Mouse (Mus musculus): ENCODE measurements around the gene Nol4l. TPM values are rescaled to one million over a fixed set of nuclear protein-coding genes. Genes with fewer than 3 reads are reported as not detected.
"Not testable (repeated sequence)": the region's sequence is repeated elsewhere in the genome, so short reads cannot be mapped to it uniquely, and the experiment has no call there.

Nol4l gene
- total RNA-seq, 1 experiment from 2014 or later: 16.0 TPM

DNA sequence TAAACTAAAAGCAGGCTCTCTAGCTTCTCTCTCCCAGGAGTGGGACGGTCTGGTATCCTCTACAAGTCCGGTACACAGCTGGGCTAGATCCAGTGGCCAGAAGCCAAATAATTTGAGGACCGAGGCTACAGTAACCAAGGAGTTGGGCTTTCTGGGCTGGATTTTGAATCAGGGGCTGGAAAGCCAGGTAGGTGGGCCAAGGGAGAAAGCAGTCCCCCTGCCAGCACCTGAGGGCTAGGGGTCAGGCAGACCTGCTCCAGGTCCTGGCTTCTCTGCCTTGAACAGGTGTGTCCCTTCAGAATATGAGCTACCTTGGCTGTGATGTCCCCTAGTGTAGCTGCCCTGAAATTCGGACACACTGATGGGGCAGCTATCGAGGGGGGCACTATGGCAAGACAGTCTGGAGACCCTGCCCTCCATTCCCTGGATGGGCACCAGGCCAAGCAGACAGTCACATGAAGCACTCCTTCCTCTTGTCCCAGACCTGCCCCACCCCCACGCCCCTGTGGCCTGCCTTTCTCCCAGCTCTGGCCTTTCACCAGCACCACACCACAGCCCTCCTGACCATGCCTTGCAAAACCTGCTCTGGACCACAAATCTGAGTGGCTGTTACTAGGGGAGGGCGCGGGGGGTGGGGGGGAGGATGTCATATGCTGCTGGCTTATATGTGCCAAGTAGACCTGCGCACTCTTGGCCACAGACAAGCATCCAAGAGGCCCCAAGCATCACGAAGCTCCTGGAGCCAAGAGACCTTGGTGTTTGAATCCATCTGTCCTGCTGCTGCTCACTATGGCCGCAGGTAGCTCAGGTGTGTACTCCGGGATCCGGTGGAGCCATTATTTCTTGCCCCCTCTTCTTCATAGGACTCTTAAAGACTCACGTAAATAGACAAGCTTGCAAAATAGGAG lies 17.1 kb downstream of the Nol4l start:
- DNase-seq: no peak

DNA sequence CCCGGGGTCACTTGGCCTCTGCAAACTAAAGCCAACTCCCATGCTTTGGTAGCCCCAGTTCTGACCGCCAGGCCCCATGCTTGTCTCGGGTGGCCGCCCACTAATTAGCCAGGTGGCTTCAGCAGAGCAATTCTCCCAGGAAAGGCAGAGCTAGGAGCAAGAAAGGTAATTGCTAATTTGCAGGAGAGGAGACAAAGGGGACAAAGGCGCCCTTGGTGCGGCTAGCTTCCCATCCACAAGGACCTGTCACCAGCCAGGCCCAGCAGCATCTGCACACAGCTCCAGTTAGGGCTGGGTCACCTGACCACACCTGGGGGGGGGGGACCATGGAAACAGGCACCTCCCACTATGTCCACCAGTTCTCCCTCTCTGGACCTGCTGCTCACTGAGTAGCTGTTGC lies 18.2 kb downstream of the Nol4l start:
- DNase-seq: no peak

DNA sequence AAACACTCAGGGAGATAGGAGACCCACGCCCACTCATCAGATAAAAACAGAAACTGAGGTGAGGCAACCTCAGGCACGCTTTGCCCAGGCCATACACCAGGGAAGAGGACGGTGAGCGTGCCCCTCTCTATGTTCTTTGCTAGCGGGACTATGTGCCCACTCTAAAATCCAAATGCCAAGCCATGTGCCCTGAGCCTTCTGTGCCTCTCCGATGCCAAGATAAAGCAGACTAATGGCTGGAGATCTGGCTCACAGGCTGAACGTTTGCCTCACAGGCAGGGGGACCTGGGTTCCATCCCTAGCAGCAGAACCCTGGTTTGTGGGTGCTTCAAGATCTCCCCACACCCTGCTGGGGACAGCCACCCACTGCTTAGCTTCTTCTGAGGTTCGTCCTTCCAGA lies 19.6 kb downstream of the Nol4l start:
- DNase-seq: no peak

DNA sequence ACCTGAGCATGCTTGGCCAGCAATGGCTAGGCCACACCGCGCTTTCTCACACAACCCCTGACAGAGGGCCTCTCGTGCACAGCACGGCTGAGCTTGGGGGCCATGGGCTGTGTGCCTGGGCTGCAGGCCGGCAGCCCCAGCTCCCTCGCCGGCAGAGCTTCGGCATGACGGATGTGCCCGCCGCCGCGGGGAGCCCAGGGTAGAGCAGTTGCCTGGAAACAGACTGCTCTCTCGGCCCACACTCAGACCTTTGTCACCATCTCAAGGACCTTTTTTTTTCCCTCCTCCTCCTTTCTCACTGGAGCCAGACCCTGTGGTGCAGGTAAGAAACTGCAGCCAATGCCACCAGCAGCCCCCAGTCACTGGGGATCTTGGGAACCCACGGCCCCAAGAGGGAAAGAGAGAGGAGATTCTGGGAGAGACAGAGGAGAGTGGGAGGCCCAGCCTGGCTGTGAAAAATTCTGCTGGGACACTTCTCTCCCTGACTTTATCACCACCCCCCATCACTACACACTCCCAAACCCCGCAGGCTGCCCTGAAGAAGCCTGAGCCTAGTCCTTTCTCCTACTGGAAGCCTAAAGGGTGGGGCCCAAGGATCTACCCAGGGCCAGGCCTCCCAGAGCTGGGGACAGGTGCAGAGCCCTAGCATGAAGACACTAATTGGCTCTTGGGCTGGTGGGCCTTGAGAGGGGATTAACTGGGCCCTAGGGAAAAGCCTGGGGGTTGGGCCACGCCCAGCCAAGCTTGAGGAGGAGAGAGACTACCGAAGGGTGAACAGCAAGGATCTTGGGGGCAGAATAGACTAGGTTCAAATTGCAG lies 20.4 kb downstream of the Nol4l start:
- peak; percentile 82 for DNase-seq

DNA sequence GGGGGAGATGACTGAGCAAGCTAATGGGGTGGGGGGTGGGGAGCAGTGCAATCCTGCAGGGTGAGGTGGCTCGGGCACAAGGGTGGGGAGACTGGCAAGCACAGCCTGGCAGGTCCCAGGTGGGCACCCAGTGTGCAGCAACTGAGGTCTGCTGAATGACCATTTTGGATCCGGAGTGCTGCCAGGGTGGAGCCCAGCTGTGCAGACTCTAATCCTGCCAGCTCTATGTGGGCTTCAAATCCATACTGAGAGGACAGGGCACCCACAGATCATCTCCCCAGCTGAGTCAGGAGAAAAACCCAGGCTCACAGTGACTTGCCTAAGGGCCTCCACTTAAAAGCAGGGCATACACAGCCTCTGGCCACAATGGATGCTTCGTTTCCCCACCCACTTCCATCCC lies 21.4 kb downstream of the Nol4l start:
- no peak for DNase-seq

DNA sequence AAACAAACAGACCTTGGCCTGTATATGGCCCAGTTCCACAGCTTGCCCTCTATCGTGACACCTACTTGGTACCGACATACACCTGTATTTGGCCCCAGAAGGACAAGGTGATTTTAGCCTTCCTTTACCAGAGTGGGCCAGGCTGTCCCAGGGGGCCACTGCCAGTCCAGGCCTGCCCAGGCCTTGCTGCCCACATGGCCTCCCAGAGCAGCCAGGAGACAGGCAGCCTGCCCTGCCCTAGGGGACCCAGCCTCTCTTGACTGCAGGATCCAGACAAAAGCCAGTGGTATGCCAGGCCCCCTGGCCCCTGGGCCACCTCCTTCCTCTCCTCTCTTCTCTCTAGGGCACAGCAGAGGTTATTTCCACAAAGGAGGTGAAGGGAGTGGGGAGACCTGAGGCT lies 21.8 kb downstream of the Nol4l start:
- DNase-seq: no peak

DNA sequence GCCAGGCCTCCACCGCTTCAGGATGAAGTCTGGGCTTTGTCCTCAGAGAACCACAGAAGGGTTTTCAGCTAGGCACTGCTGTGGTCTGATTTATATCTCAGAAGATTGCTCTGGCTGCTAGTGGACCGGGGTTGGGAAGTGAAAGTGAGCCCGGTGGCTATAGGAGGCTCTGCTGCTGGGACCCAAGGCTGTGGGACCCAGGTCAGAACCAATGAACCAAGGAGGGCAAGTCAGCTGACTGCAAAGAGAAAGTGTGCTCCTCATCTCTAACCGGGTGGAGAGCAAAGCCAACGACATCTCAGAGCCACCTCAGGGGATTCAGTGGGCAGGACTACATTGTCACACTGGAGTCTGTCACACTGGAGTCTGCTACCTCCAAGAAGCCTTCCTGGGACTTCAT lies 23.4 kb downstream of the Nol4l start:
- no peak for DNase-seq

DNA sequence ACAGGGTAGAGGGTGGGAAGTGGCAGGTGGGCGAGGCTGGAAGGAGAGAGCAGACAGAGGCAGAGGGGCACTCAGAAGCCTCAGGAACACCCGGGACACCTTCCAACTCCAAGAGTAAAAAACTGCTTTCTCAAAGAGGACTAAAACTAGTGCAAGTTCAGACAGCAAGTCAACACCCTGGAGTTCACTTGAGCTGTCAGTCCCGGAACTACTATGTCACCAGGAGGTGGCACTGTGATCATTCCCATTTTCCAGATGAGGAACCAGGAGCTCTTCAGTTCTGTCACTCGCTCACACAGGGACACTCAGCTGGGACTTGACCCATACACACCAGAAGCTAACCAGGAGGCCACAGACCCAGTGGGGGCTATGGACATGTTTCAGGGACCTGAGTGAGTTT lies 30.6 kb downstream of the Nol4l start:
- DNase-seq: peak; percentile 59

DNA sequence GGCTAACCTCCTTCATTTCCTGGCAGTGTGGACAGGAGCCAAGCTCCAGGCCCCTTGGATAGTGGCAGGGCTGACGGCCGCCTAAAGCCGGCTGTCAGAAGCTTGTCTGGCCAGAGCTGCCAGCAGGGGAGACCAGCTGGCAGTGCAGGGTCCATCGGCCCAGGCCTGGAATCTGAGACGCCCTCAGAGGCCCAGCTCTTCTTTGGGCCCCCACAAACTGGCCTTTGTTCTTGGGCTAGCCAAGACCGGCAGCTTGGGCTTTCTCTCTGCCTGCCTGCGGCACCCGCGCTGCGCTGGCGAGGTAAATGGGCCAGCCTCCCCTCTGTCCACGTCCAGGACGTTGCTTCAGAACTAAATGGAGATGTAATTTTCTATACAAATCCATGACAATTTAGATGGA lies 32.9 kb downstream of the Nol4l start:
- DNase-seq: no peak

DNA sequence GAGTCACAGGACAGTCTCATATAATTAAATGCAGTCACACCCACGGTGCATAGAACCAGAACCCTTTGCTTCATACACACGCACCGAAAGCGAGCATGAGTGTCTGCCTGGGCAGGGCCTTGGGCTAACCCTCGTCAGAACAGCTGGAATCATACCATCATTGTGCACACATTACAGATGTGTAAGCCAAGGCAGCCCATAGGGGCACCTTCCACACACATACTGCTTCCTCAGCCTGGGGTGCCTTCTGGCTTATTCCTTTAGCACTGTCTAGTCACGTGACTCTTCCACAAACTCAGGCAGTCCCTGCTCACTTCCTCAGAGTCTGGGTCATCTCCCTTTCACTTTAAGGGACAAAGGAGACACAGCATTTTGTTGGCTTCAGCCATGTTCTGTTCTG lies 33.5 kb downstream of the Nol4l start:
- DNase-seq: no peak

DNA sequence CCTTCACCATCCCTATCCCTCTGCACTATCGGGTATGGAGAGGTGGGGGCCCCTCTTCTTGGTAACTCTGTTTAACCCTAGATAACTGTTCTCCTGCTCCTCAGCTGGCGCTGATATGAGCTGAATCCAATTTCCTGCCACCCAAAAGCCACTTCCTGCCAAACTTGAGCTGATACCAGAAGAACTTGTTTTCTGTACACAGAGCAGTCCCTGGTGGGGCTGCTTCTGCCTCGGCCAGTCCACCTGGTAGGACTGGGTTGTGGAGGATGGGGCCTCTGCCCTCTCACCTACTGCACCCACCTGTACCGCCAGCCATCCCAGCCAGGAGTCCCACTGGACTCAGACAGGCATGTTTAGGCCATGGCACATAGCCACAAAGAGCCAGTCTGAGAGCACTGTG lies 34.0 kb downstream of the Nol4l start:
- DNase-seq: no peak

DNA sequence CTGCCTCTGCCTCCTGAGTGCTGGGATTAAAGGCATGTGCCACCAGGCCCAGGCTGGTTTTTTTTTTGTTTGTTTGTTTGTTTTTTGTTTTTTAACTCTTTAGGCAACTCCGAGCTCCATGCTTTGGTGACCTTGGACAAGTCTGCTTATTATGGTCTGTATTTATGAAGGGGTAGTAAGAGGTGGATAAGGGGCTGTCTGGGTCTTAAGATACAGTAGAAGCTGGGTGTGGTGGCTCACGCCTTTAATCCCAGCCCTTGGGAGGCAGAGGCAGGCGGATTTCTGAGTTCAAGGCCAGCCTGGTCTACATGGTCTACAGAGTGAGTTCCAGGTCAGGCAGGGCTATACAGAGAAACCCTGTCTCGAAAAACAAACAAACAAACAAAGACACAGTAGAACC lies 34.4 kb downstream of the Nol4l start:
- not testable (repeated sequence) for DNase-seq

DNA sequence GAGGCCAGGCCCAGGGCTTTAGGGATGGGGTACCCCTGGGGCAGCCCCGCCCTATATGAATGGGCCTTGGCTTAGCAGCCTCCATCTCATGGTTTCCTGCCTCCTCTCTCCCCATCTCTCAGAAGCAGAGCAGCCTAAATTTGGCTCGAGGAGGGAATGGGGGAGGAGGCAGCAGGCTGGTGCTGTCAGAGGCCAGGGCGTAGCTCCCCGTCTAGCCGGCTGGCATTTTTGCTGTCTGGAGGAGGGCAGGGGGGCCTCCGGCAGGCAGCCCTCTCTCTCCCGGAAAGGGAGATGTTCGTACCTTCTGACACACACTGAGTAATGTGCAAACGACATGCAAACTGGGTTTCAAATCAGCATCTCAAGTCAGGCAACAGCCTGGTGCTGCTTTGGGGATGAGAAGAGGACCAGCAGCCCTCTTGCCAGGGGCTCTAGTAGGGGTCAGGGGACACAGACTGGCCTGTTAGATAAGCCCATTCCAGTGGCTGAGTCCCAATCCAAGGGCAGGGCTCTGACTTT lies 35.4 kb downstream of the Nol4l start:
- peak; percentile 53 for DNase-seq

DNA sequence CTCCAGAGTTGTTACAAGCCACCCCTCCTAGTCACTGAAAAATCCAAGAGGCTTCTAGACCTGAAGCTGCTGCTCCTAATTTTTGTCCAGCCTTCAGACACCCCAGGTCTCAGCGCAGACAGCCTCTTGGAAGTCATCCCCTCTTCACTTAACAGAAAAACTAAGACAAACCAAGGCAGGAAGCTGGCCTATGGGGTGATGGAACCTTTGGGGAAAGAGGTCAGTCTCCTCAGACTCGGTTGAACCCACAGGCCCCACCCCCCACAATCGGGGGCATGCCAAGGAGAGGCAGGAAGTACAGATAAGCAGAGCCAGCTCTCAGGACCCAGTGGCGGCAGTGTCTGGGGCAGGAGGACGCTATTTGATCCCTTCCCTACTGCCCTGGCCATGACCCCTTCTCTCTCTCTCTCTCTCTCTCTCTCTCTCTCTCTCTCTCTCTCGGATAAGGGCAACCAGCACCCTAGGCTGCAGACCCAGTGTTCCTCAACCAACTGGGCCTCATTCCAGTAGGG lies 35.9 kb downstream of the Nol4l start:
- peak; percentile 53 for DNase-seq

DNA sequence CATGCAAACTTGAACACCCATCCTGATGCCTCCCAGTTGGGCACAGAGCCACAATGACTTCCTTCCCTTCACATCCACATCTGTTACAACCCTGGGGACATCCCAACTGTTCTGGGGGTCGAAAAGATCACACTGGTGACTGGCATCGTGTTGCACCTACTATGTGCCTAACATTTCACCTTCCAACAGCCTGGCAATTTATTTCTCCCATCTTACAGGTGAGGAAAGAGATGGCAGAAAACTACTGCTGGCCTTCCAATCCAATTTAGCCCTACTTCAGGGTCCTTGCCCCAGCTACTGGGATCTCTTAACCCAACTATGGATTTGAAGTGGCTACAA lies 36.4 kb downstream of the Nol4l start:
- DNase-seq: no peak

DNA sequence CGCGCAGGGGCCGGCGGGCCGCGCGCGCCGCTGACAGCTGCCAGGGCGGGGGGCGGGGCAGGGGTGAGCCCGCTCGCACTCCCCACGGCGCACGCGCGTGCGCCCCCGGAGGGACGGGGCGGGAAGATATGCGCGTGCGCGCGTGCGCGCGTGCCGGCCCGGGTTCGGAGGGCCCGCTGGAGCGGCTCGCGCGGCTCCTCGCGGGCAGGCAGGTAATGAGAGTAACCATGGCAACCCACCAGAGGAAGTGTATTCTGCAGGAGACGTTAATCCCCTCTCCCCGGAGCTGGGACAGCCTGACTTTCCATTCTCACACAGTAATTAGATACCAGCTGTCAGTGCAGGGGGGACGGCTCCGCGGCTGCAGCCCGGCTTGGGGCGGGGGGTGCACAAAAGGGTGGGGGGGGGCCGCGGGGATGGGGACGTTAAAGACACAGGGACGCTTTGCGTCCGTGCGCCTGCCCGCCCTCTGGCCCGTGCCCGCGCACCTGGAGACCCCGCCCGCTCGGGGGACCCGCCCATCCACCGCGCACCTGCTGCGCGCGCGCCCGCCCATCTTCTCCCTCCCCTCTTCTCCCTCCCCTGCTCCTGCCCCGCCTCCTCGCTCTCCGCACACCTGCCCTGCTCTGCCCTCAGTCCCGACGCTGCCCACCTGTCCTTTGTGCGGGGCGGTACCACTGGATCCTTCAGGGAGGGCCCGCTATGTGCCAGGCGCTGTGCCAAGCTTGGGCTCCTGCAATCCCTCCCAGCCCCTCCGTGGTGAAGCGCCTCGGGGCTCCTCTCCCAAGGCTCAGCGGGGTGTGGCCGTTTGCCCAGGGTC lies 37.0 kb downstream of the Nol4l start, which contains the start of gene 4930404H24Rik:
4930404H24Rik (plus strand) TSS at position 218 of the 820 bp plus-strand sequence.
- DNase-seq: peak; percentile 81

DNA sequence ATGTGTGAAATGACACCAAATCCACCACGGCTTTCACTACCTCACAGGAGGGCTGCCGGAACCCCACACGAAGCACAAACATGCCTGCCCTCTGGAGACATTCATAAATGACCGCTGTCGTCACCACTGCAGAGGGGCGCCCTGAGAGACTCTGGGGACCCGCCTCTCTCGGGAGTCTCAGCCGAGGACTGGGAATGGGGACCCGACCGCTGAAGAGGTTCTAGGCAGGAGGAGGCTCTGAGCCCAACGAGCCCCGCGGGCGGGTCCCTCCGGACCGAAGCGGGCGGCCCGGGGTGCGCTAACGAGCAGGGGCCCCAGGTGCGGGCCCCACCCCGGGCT lies 37.6 kb downstream of the Nol4l start:
- DNase-seq: no peak

DNA sequence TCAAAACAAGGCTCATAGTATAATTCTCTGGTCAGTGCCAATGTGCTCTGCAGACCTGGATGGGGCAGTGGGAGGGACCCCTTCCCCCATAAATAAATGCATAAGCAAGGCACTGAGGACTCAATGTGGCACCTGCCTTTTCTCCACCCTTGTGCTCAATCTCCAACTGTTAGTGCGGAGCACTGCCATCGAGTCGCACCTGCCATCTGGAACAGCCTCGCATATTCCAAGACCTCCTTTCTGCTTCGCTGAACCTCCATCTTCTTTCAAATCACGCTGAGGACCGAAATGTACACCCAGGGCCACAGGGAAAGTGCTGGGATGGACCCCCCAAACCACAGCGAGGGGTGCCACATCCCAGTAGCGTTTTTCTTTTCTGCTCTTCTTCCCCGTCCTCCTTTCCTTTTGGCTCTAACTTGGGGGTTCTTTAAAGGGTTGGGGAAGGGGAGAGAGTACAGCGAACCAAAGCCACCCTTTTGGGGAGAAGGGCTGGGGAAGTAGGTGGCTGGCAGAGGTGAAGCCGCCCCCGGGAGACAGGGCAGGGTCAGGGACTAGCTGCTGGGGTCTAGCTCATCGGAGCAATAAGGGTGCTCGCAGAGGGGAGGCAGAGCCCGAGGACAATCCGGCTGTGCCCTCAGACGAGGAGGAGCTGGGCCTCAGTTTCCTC lies 38.1 kb downstream of the Nol4l start:
- DNase-seq: no peak

DNA sequence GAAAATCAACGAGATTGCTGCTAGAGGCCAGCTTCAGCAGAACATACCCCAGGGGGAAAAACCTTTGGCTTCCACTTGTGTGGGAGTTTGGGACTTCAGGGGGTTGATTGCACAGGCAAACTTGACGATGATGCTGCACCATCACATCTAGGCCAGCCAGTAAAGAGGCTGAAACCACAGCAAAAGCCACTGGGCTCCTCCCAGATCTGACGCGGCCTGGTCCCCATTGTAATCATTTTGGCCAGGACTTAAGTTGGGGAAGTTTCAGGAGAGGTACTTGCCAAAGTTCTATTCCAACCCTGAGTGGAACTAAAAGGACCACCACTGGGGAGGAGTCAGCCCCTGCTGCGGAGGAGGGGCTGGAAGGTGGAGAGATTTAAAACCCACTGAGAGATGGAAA lies 38.8 kb downstream of the Nol4l start:
- DNase-seq: peak; percentile 36

DNA sequence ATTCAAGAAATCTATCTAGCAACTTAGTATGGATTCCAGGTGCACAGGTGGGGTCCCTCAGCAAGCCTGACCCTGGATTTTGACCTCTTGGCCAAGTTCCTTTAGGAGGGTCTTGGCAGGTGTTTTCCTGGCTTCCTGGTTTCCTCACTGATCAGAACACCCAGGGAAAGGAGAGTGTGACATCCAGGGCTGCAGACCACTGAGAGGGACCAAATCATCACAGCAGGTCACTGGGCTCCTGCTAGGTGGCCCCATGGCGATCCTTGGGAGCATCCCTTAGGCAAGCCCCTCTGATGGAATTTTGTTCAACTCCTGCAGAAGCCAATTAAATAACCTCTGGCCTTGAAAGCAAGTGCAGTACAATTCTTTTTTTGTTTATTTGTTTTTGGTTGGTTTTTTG lies 39.7 kb downstream of the Nol4l start:
- DNase-seq: no peak

DNA sequence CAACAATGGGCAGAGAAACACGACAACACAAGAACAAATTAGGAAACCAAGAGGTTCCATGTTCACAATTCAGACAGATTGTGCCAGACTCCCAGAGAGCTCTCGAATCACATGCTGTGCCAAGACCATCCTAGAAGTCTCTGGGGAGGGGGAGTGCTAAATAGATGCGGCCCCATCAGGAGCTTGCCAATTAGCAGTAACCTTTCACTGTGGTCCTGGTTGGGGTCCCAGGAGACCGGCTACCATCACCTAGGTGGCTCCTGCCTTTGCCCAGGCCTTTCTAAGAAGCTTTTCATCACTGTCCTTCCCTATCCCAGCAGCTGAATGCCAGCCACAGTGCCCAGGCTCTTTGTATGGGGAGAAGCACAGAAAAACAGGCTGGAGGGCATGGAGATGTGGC lies 45.7 kb downstream of the Nol4l start:
- no peak for DNase-seq
